Mouse (Mus musculus): ENCODE data around the gene 4931409K22Rik. TPM values are rescaled to one million over a fixed set of nuclear protein-coding genes. Genes with fewer than 3 reads are reported as not detected.

4931409K22Rik gene
- polyA plus RNA-seq, 1 experiment = not detected

DNA sequence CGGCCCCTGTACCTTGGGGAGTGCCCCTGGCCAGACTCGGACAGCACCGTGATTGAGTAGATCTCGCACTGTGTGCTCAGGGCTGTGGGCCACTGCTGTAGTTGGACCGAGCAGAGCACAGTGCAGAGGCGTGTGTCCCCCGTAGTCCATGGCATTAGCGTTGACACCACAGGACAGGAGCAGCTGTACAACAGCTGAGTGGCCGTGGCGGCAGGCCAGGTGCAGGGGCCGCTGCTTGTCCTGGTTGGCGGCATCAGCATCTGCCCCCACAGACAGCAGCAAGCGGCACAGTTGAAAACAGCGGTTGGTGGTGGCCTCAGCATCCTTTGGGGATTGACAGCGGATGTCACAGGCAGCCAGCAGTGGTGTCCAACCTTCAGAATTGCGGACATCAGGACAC is 19.0 kb downstream of the 4931409K22Rik start:
- H3K79me2 ChIP-seq (ENCODE audit: control insufficient read depth, insufficient read depth) = no peaks in the 10 kb centered on the region
- H3K27me3 ChIP-seq (ENCODE audit: control insufficient read depth, insufficient read depth, insufficient read length) = peaks cover 69% of the 10 kb centered on the region
- no peak overlapping the region for H3K4me2 ChIP-seq (ENCODE audit: low read depth)
- H3K36me3 ChIP-seq (ENCODE audit: control insufficient read depth, insufficient read depth) = no peaks in the 10 kb centered on the region
- H3K4me3 ChIP-seq = no peak overlapping the region
- no peak overlapping the region for H3ac ChIP-seq (ENCODE audit: control insufficient read depth, insufficient read length)
- TF ChIP-seq TCF12 (IDR thresholded peaks at IDR 0.05; ENCODE audit: insufficient read depth, poor library complexity, severe bottlenecking) = no peak
- TF ChIP-seq E2F4 (IDR thresholded peaks at IDR 0.05; ENCODE audit: insufficient read depth) = no peak
- TF ChIP-seq POLR2A (IDR thresholded peaks at IDR 0.05; ENCODE audit: insufficient read length, low read depth) = no peak
- TF ChIP-seq USF1 (IDR thresholded peaks at IDR 0.05; ENCODE audit: low read depth) = no peak
- no peak for TF ChIP-seq SRF (IDR thresholded peaks at IDR 0.05; ENCODE audit: control insufficient read depth, insufficient read length, low read depth)
- TF ChIP-seq MYOG (IDR thresholded peaks at IDR 0.05; ENCODE audit: control insufficient read depth in 1 of 3, insufficient read depth in 1 of 3, insufficient read length in 2 of 3, low read depth in 2 of 3) = peak; percentile 76 to 97 (median 95)
- TF ChIP-seq MAX (IDR thresholded peaks at IDR 0.05; ENCODE audit: low read depth) = no peak
- no peak for TF ChIP-seq CEBPB (IDR thresholded peaks at IDR 0.05; ENCODE audit: insufficient read depth, poor library complexity, severe bottlenecking)
- no peak for TF ChIP-seq REST (IDR thresholded peaks at IDR 0.05; ENCODE audit: insufficient read depth, insufficient read length)
- TF ChIP-seq POLR2AphosphoS2 (IDR thresholded peaks at IDR 0.05; ENCODE audit: insufficient read length, low read depth) = no peak
- peak; percentile 94 for TF ChIP-seq TCF3 (IDR thresholded peaks at IDR 0.05; ENCODE audit: insufficient read length, low read depth)
- peak in 2 of 3 experiments; percentile 85 to 98 for TF ChIP-seq MYOD1 (IDR thresholded peaks at IDR 0.05; ENCODE audit: control insufficient read depth in 1 of 3, insufficient read length in 2 of 3, low read depth in 2 of 3)

DNA sequence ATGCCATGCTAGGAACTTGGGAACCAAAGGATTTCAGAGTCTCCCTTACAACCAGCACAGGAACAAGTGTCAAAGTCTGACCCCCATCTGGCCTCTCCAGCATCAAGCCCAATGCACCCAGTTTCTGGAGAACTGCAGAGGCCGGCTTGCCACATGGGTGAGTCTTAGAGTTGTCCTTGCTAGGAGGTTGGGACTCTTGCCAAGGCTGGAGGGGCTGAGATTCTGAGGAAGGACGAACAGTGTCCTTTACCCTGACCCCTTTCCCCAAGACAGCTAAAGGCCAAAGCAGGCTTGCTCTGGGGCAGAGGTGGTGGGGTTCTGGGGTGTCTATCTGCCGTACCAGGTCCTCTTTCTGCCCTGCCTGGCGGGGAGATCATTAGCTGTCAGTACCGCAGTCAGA is 20.1 kb downstream of the 4931409K22Rik start:
- Histone ChIP-seq H3K79me2 (ENCODE audit: control insufficient read depth, insufficient read depth) (no peaks in the 10 kb centered on the region), H3K27me3 (ENCODE audit: control insufficient read depth, insufficient read depth, insufficient read length) (peaks cover 80% of the 10 kb centered on the region)

DNA sequence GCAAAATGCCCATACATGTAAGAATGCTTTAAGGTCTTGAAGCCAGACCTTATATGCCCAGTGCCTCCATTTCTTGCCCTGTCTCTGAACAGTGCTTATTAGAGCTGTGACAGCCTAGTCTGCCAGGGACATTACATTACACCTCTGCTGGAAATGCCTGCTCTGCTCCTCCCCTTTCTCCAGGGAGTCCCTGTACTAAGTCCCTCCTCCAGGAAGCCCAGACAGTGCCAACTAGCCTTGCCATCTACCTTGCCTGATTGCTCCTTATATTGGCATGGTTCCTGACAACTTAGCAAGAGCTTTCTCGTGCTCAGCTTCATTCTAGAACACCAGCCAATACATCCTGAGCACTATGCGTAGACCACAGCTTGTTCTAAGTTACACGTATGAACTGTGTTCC is 20.9 kb downstream of the 4931409K22Rik start:
- Histone ChIP-seq H3K36me3 (ENCODE audit: control insufficient read depth, insufficient read depth) (no peaks in the 10 kb centered on the region), H3K27me3 (ENCODE audit: control insufficient read depth, insufficient read depth, insufficient read length) (peaks cover 88% of the 10 kb centered on the region), H3K4me3 (no peak overlapping the region), H3K4me2 (ENCODE audit: low read depth) (no peak overlapping the region), H3ac (ENCODE audit: control insufficient read depth, insufficient read length) (no peak overlapping the region), H3K79me2 (ENCODE audit: control insufficient read depth, insufficient read depth) (no peaks in the 10 kb centered on the region)
- TF ChIP-seq USF1 (IDR thresholded peaks at IDR 0.05; ENCODE audit: low read depth) (no peak), E2F4 (IDR thresholded peaks at IDR 0.05; ENCODE audit: insufficient read depth) (no peak), POLR2A (IDR thresholded peaks at IDR 0.05; ENCODE audit: insufficient read length, low read depth) (no peak), SRF (IDR thresholded peaks at IDR 0.05; ENCODE audit: control insufficient read depth, insufficient read length, low read depth) (no peak), REST (IDR thresholded peaks at IDR 0.05; ENCODE audit: insufficient read depth, insufficient read length) (no peak), MYOG (IDR thresholded peaks at IDR 0.05; ENCODE audit: control insufficient read depth in 1 of 3, insufficient read depth in 1 of 3, insufficient read length in 2 of 3, low read depth in 2 of 3) (no peak), POLR2AphosphoS2 (IDR thresholded peaks at IDR 0.05; ENCODE audit: insufficient read length, low read depth) (no peak), MAX (IDR thresholded peaks at IDR 0.05; ENCODE audit: low read depth) (no peak), TCF3 (IDR thresholded peaks at IDR 0.05; ENCODE audit: insufficient read length, low read depth) (no peak), TCF12 (IDR thresholded peaks at IDR 0.05; ENCODE audit: insufficient read depth, poor library complexity, severe bottlenecking) (no peak), MYOD1 (IDR thresholded peaks at IDR 0.05; ENCODE audit: control insufficient read depth in 1 of 3, insufficient read length in 2 of 3, low read depth in 2 of 3) (no peak), CEBPB (IDR thresholded peaks at IDR 0.05; ENCODE audit: insufficient read depth, poor library complexity, severe bottlenecking) (no peak)

More for the DNA sequence above, 20.1 kb downstream of the 4931409K22Rik start:
- Histone ChIP-seq H3ac (ENCODE audit: control insufficient read depth, insufficient read length) (no peak overlapping the region), H3K36me3 (ENCODE audit: control insufficient read depth, insufficient read depth) (no peaks in the 10 kb centered on the region), H3K4me2 (ENCODE audit: low read depth) (no peak overlapping the region), H3K4me3 (no peak overlapping the region)
- TF ChIP-seq MYOD1 (IDR thresholded peaks at IDR 0.05; ENCODE audit: control insufficient read depth in 1 of 3, insufficient read length in 2 of 3, low read depth in 2 of 3) = no peak
- no peak for TF ChIP-seq POLR2AphosphoS2 (IDR thresholded peaks at IDR 0.05; ENCODE audit: insufficient read length, low read depth)
- TF ChIP-seq TCF3 (IDR thresholded peaks at IDR 0.05; ENCODE audit: insufficient read length, low read depth) = no peak
- TF ChIP-seq USF1 (IDR thresholded peaks at IDR 0.05; ENCODE audit: low read depth) = no peak
- TF ChIP-seq REST (IDR thresholded peaks at IDR 0.05; ENCODE audit: insufficient read depth, insufficient read length) = no peak
- TF ChIP-seq MYOG (IDR thresholded peaks at IDR 0.05; ENCODE audit: control insufficient read depth in 1 of 3, insufficient read depth in 1 of 3, insufficient read length in 2 of 3, low read depth in 2 of 3) = no peak
- no peak for TF ChIP-seq POLR2A (IDR thresholded peaks at IDR 0.05; ENCODE audit: insufficient read length, low read depth)
- no peak for TF ChIP-seq E2F4 (IDR thresholded peaks at IDR 0.05; ENCODE audit: insufficient read depth)
- TF ChIP-seq TCF12 (IDR thresholded peaks at IDR 0.05; ENCODE audit: insufficient read depth, poor library complexity, severe bottlenecking) = no peak

DNA sequence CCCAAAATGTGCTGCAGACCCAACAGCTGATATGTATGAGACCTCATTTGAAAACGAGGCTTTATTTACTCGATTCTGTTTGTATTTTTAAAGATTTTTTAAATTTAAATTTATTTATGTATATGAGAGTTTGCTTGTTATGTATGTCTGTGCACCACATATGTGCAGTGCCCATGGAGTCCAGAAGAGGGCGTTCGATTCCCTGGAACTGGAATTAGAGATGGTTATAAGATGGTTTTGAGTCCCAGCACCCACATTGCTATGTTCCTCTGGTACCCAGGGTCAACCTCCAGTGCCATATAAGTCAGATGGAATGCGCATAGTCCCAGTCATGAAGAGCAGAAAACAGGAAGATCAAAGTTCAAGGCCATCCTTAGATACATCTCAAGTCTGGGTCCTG is 22.3 kb downstream of the 4931409K22Rik start:
- Histone ChIP-seq H3K27me3 (ENCODE audit: control insufficient read depth, insufficient read depth, insufficient read length) (peaks cover 84% of the 10 kb centered on the region), H3K79me2 (ENCODE audit: control insufficient read depth, insufficient read depth) (no peaks in the 10 kb centered on the region), H3K36me3 (ENCODE audit: control insufficient read depth, insufficient read depth) (no peaks in the 10 kb centered on the region), H3K4me2 (ENCODE audit: low read depth) (no peak overlapping the region), H3ac (ENCODE audit: control insufficient read depth, insufficient read length) (no peak overlapping the region), H3K4me3 (no peak overlapping the region)
- TF ChIP-seq USF1 (IDR thresholded peaks at IDR 0.05; ENCODE audit: low read depth) = no peak

DNA sequence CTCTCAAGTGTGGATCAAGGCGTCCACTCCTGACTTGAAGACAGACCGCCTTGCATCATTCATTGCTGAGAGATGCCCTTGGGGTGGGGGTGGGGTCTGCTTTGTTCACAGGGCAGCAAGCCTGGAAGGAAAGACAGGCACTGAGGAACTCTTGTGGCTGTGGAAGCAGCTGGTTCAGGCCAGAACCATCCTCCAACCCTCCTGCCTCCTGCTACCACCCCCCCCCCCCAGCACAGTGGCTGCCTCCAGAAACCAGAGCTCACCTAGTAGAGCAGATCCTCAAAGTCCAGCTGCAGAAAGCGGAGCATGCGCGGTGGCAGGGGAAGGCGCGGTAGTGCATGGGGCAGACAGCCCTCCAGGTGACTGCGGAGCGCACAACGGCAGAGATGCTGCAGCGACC is 23.2 kb downstream of the 4931409K22Rik start:
- Histone ChIP-seq H3K4me2 (ENCODE audit: low read depth) (no peak overlapping the region), H3ac (ENCODE audit: control insufficient read depth, insufficient read length) (no peak overlapping the region), H3K4me3 (no peak overlapping the region), H3K79me2 (ENCODE audit: control insufficient read depth, insufficient read depth) (no peaks in the 10 kb centered on the region), H3K36me3 (ENCODE audit: control insufficient read depth, insufficient read depth) (no peaks in the 10 kb centered on the region), H3K27me3 (ENCODE audit: control insufficient read depth, insufficient read depth, insufficient read length) (peaks cover 77% of the 10 kb centered on the region)
- TF ChIP-seq E2F4 (IDR thresholded peaks at IDR 0.05; ENCODE audit: insufficient read depth) (no peak), MAX (IDR thresholded peaks at IDR 0.05; ENCODE audit: low read depth) (no peak), TCF12 (IDR thresholded peaks at IDR 0.05; ENCODE audit: insufficient read depth, poor library complexity, severe bottlenecking) (no peak), MYOD1 (IDR thresholded peaks at IDR 0.05; ENCODE audit: control insufficient read depth in 1 of 3, insufficient read length in 2 of 3, low read depth in 2 of 3) (no peak), POLR2A (IDR thresholded peaks at IDR 0.05; ENCODE audit: insufficient read length, low read depth) (no peak), REST (IDR thresholded peaks at IDR 0.05; ENCODE audit: insufficient read depth, insufficient read length) (no peak), SRF (IDR thresholded peaks at IDR 0.05; ENCODE audit: control insufficient read depth, insufficient read length, low read depth) (no peak)
